Mouse (Mus musculus): ENCODE data around the gene Acbd6.

- TF ChIP-seq TAL1 (IDR thresholded peaks at IDR 0.05; ENCODE audit: low read length), result no peak
- TF ChIP-seq GATA1 (IDR thresholded peaks at IDR 0.05; ENCODE audit: low read length), result no peak
These were observed 157.4 kb downstream of the Acbd6 start for GRCm38 (mm10) chr1:155715366-155715765.
